Mouse (Mus musculus) common myeloid progenitor, adult 5-6 weeks (primary cell): ENCODE measurements around the gene Fgfr2. TPM values are rescaled to one million over a fixed set of nuclear protein-coding genes. Genes with fewer than 3 reads are reported as not detected.
A peak's percentile ranks its signal among the peaks of the same experiment; 100 is the strongest.

Experiments
- ATAC-seq: replicated peaks from 2 replicates; pipeline ENCODE4 v1.8.0; 2016; ENCODE audit warnings: low read depth, mild to moderate bottlenecking, moderate TSS enrichment, inconsistent platforms; ENCODE audit not compliant: poor library complexity, severe bottlenecking
- total RNA-seq: library from RNA; stranded (forward); fragments of 200-1000, 187-1606 nt; gene quantifications from 2 replicates; pipeline ENCODE4 v1.2.3, GENCODE M21; 2017

Gene Fgfr2
- total RNA-seq, 1 experiment from 2014 or later = not detected

- ATAC-seq = peak; percentile 97
Observed at GRCm38 (mm10) chr7:132859042-132859958, 263.9 kb downstream of the Fgfr2 start, which contains the start of gene Abraxas2. Gene Abraxas2 (plus strand): TSS chr7:132859225.

- no peak for ATAC-seq
Observed at GRCm38 (mm10) chr7:132858043-132858608, 265.0 kb downstream of the Fgfr2 start.

DNA sequence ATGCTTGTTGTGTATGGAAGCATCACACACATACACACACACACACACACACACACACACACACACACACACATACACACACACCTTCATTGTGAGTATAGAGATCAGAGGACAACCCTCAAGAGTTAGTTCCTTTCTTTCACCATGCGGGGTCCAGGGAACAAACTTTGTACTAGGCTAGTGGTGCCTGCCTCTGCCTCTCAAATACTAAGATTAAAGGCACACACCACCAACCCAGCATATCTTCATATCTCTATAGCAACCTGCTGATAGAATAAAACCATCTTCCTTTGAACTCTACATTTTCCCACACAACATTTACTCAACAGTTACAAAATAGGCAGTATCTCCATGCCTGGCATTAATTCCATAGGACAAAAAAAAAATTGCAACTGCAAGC lies 267.1 kb downstream of the Fgfr2 start:
- no peak for ATAC-seq

DNA sequence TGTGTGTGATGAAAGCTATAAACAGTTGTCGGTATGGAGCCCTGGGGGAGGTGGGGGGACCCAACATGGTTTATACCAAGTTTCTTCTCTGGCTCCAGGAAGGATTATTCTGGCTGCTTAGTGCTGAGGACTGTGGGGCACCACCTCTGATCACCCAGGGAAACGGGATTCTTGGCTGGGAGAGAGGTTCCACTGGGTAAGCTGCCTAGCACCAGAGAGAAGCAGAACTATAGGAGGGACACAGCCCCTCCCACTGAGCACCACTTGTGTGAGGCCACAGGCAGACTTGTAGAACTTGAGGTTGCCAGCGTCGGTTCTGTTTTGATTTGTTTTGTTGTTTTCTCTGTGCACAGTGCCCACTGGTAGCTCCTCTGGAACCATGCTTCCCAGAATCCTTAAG lies 269.2 kb downstream of the Fgfr2 start:
- ATAC-seq = no peak

DNA sequence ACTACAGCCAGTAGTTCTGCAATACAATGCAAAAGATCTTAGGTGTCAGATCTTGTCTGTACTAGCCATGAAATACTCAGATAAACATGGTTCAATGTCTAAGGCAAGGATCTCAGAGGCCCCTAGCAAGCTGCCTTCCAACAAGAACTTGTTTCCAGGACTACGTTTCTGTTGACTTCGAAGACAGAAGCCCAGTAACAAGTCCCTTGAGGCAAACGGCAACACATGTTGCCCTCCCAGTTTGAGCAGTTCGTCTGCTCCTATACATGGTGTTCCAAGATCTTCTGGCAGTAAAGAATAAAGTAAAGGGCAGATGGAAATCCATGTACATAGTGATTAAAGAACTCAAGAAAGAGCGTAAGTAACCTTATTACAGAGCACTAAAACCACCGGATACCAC lies 269.8 kb downstream of the Fgfr2 start:
- no peak for ATAC-seq

- peak; percentile 98 for ATAC-seq
Observed at GRCm38 (mm10) chr7:132852173-132852844, 270.8 kb downstream of the Fgfr2 start, which contains the start of gene Eef1akmt2. Gene Eef1akmt2 (minus strand): TSS chr7:132852673.

DNA sequence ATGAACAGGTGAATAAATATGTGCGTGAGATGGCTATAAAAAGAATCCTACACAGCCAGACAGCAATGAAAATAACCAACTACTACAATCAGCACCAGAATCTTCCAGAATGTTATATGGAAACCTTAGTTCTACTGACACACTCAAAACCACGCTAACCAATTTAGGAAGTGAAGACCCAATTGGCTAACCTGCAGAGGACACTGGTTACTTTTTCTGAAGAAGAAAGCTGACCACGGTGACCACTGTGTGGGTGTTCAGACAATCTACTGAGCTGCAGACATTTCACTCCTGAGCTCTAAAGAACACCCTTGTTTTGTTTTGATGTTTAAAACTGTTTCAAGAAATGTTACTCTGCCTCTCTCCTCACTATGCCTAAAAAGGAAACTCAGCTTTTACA lies 280.0 kb downstream of the Fgfr2 start:
- ATAC-seq = peak; percentile 77

DNA sequence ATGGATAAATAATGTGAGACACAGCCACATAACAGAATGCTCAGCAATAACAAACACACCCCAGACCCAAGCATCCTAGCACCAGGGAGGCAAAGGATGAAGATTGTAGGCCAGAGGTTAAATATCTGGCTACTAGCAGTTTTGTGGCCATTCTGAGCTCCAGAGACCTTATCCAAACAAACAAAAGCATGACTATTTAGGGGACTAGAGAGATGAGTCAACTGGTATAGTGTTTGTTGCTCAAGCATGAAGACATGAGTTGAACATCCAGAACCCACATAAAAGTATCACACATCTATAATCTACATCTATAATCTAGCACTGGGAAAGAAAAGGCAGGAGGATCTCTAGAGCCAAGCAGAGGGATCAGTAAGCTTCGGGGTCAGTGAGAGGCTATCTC lies 280.7 kb downstream of the Fgfr2 start:
- no peak for ATAC-seq

DNA sequence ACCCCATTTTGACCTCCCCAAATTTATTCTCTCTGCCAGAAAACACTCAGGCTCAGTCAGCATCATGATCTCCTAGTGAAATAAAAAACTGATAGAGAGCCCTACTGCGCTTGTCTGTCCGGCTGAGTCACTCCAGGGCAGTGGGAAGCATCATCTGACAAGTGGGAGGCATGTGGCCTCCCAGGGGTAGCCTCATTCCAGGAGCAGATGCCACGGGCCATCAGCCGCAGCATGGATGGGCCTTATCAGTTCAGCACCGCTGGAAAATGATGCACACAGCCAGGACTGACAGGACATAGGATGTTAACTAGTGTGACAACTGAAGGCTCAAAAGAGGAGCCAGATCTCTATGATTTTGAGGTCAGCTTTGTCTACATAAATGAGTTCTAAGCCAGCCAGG lies 281.9 kb downstream of the Fgfr2 start:
- ATAC-seq = no peak

GRCm38 (mm10) chr7:132830955-132831354 lies 292.2 kb downstream of the Fgfr2 start:
- no peak for ATAC-seq

DNA sequence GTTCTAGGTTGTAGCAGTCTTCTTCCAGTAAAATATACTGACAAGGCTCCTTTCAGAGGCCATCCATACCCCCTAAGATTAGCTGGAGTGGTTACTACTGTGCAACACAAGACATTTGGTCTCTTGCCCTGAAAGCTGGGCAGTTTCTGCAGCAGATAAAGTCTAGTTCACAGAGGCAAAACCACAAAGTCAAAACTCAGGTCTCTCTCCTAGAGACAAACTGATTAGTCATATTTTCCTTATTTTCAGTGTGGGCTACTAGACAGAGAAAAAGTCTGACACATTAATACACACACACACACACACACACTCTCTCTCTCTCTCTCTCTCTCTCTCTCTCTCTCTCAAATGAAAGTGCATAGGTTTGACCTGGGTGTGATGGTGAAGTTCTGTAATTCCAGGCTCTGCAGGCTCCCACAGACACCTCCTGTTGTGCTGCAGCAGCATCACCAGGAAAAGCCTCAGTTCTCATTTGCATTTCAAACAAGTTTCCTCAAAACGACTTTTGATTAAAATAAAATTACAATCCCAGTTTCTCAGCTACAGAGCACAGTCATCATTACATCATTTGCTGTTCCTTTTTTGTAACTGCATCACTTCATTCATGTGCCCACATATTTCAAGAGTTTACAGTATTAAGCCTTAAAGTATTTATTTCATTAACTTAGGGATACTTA lies 298.7 kb downstream of the Fgfr2 start:
- ATAC-seq = peak; percentile 74

DNA sequence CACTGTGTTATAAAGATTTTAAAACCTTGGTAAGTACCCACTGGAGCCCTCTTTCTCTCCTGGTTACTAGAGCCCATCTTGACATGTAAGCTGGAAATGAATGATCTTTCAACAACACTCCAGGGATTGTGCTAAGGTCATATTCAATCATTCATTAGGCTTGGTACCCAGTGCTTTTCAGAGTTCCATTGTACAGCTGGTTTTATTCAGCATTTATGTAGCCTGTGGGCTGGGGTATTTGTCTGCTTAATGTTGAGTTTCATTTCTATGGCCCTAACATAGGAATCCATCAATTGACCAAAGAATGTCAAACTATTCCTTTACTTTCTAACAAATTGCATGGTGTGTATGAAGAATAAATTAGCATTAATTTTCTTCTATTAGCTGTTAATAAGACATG lies 299.3 kb downstream of the Fgfr2 start:
- no peak for ATAC-seq

GRCm38 (mm10) chr7:132820692-132821091 lies 302.5 kb downstream of the Fgfr2 start:
- ATAC-seq = no peak

- ATAC-seq = no peak
Observed at GRCm38 (mm10) chr7:132817056-132817455, 306.1 kb downstream of the Fgfr2 start.

GRCm38 (mm10) chr7:132816528-132816927 lies 306.6 kb downstream of the Fgfr2 start:
- ATAC-seq = no peak

DNA sequence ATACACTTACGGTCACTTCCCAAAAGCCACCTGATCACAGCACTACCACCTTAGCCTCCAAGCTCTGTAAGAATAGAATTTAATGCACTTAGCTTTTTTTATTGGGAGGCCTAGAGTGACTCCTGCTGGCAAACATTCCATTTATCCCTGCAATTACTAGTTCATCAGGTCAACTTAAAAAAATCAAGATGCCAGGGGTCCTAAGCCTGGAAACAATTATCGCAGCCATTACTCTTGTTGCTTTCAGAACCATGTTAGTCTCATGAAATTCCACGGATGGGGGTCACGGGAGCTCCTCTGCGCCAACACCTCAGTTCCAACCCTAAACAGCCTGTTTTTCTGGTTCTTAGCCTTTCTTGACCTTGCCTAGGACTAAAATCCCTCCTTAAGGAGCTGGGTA lies 308.1 kb downstream of the Fgfr2 start:
- no peak for ATAC-seq

DNA sequence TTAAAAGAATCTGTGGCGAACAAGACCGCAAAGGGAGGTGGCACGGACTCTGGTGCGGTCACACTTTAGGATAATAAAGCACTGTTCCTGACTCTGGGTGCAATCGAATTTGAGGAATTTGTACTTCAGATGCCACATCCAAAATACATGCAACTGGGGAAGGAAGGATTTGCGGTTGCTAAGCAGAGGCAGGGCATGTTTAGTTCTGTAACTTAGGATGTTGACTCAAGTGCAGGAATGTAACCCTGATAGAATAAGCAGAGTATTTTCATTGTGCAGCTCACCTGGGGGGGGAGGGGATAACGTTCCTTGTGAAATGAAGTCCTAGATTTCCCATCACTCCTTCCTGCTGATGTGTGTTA lies 309.1 kb downstream of the Fgfr2 start:
- peak; percentile 20 for ATAC-seq

DNA sequence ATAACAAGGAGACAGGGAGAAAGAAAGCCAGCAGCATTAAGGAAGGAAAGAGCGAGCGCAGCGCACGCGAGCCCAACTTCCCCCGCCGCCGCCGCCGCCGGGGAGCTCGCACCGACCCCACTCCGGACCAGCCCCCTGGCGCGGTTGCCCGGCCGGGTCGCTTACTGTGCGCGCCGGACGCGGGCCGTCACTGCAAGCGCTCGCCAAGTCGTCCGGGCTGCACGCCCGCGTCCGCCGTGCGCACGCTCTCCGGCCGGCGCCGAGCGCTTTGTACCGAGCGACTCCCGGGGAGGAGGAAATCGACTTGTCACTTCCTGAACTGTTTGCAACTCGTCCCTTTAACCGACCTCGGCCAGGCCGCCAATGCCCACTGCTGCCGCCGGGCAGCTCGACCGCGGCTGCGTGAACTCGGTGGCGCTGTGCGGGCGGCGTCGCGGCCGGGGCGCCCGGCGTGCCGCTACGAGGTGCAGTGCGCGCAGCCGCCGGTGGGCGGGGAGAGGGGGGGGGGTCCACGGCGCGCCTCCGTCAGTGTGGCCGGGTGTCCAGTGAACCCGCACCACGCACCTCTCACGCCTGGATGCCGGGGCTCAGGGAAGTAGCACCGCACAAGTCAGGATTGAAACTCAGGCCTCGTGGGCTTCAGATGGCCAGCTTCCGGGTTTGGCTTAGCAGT lies 309.6 kb downstream of the Fgfr2 start, which contains the start of gene Fam53b:
Fam53b (minus strand) TSS at position 471 of the 673 bp plus-strand sequence.
- peak; percentile 17 for ATAC-seq

DNA sequence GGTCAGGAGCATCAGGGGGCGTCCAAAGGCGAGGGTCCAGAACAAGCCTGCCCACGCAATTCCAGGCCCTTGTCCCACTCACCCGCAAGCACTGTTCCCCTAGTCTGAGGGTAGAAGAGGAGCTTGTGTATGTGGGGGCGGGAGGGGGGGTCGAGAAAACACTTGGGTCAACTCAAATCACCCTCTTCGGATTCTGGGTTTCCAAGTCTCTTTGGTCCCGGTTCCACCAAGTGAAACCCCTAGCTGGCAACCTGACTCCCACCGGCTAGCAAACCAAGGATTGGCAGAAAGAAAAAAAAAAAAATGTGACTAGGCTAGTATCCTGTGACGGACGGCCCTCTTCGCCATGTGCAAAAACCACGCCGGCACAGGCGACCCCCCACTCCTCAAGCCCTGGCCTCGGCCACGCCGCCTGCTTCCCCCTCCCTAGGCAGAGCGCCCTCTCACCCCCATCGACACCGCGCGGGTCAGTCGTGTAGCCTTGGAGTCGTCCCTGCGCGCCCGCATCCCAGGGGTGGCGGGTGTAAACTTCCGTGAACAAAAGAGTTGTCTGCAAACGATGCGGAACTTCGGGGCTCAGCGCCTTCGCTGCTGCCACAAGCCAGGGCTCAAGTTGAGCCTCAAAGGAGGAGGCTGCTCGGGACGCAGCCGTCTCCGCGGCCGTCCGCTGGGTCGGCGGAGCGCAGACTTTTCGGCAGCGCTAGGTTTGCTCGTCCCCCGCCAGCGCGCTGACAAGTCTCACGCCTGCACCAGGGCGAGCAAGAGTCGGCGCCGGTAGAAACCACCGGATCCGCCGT lies 310.3 kb downstream of the Fgfr2 start:
- peak; percentile 29 for ATAC-seq
